Mouse (Mus musculus) MEL (cell line): Measurements from ENCODE around the gene Dtnb.

ENCODE experiments used
- CTCF ChIP-seq, 3 experiments: IDR thresholded peaks in 2 of 3; conservative IDR thresholded peaks in 1 of 3; 2 replicates each; pipeline ENCODE4 v1.5.1; 2011 to 2012; ENCODE audit warnings: low read length in 3 of 3, low read depth in 2 of 3, mild to moderate bottlenecking in 2 of 3, improper control_type of control experiment in 1 of 3, inconsistent platforms in 1 of 3, mixed read lengths in 1 of 3, moderate library complexity in 1 of 3; ENCODE audit not compliant: control insufficient read depth in 1 of 3, insufficient read depth in 1 of 3, poor library complexity in 1 of 3, severe bottlenecking in 1 of 3
- GATA1 ChIP-seq: IDR thresholded peaks from 2 replicates; pipeline ENCODE4 v1.6.1; 2011; ENCODE audit warnings: low read depth, low read length, improper control_type of control experiment
- MAFK ChIP-seq: IDR thresholded peaks from 2 replicates; pipeline ENCODE4 v1.6.1; 2011; ENCODE audit warnings: low read depth, mild to moderate bottlenecking, low read length, improper control_type of control experiment, borderline replicate concordance
- MAZ ChIP-seq: IDR thresholded peaks from 2 replicates; pipeline ENCODE4 v1.6.1; 2012; ENCODE audit warnings: low read depth, mild to moderate bottlenecking, inconsistent platforms, low read length, improper control_type of control experiment
- MEF2A ChIP-seq: IDR thresholded peaks from 2 replicates; pipeline ENCODE4 v1.6.1; 2014; ENCODE audit warnings: low read depth, mild to moderate bottlenecking, inconsistent platforms, low read length, improper control_type of control experiment; ENCODE audit not compliant: poor library complexity, insufficient replicate concordance, severe bottlenecking; ENCODE audit errors: extremely low read depth
- POLR2A ChIP-seq, 2 experiments: IDR thresholded peaks; 2 replicates each; pipeline ENCODE4 v1.6.1; 2011 to 2012; ENCODE audit warnings: low read length in 2 of 2, mild to moderate bottlenecking in 2 of 2, control low read depth in 1 of 2, improper control_type of control experiment in 1 of 2, low read depth in 1 of 2, moderate library complexity in 1 of 2; ENCODE audit not compliant: control insufficient read depth in 1 of 2, insufficient read depth in 1 of 2, poor library complexity in 1 of 2
- TCF12 ChIP-seq: IDR thresholded peaks from 2 replicates; pipeline ENCODE4 v1.6.1; 2014; ENCODE audit warnings: low read depth, mild to moderate bottlenecking, inconsistent platforms, low read length, improper control_type of control experiment, moderate library complexity
- UBTF ChIP-seq: IDR thresholded peaks from 2 replicates; pipeline ENCODE4 v1.6.1; 2012; ENCODE audit warnings: low read depth, mild to moderate bottlenecking, inconsistent platforms, low read length, improper control_type of control experiment, moderate library complexity, borderline replicate concordance; ENCODE audit not compliant: insufficient read depth
- ZMIZ1 ChIP-seq: IDR thresholded peaks from 2 replicates; pipeline ENCODE4 v1.6.1; 2012; ENCODE audit warnings: low read depth, mild to moderate bottlenecking, inconsistent platforms, low read length, improper control_type of control experiment, moderate library complexity

- TF ChIP-seq TCF12 (no peak), GATA1 (no peak), MEF2A (no peak), MAZ (no peak), MAFK (no peak), CTCF (IDR thresholded peaks at IDR 0.05 in 2 of 3, conservative IDR thresholded peaks at IDR 0.05 in 1 of 3; ENCODE audit: control insufficient read depth in 1 of 3, insufficient read depth in 1 of 3, low read depth in 2 of 3, low read length in 3 of 3, poor library complexity in 1 of 3, severe bottlenecking in 1 of 3) (no peak), UBTF (no peak), ZMIZ1 (no peak), POLR2A (IDR thresholded peaks at IDR 0.05; ENCODE audit: control insufficient read depth in 1 of 2, insufficient read depth in 1 of 2, low read depth in 1 of 2, low read length in 2 of 2, poor library complexity in 1 of 2) (no peak)
Observed at GRCm38 (mm10) chr12:3799551-3799950, 227.4 kb downstream of the Dtnb start.
